Mouse (Mus musculus): ENCODE measurements around the gene Pcdh9.

DNA sequence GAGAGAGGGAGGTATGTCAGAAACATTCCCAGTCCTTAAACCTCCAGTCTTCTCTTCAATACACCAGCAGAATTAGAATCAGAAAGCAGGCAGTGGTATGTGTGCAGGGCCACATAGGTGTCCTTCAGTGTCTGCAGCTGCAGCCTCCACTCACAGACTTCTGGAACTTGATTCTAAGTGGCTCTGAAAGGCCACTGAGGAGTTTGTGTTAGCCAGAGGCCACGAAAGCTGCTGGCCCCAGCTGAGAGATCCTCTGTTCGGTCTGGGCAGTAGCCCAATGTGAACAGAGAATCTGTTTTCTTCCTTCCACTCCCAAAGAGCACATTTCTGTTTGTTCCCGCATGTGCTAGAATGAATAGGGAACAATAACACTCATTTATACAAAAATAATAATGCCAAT, 346.9 kb downstream of the Pcdh9 start:
- TF ChIP-seq CTCF (IDR thresholded peaks at IDR 0.05; ENCODE audit: insufficient read depth, low read depth, low read length) (no peak), POLR2A (IDR thresholded peaks at IDR 0.05; ENCODE audit: insufficient read depth, low read depth, low read length) (no peak)
